Mouse (Mus musculus): ENCODE results near the gene Lnx2.

DNA sequence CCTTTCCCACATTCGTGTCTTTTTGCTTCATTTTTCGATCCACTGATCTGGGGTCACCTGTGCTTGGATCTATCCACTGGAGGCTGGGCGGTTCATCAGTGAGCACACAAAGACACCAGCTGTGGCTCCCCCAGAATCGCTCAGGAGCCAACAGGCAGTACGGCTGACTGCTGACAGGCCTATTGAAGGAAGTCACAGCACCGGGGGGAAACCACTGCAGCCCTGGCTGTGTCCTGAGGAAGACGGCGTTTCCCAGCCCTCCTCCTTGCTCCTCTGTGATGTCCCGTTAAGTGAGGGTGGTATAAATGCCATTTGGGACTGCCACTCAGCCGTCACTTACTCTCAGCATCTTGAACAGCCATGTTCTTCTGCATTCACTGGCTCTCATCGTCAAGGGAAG, 30.5 kb downstream of the Lnx2 start:
- no peak for TF ChIP-seq CTCF (IDR thresholded peaks at IDR 0.05; ENCODE audit: low read depth, low read length)
- TF ChIP-seq POLR2A (IDR thresholded peaks at IDR 0.05; ENCODE audit: extremely low read depth, insufficient read depth, low read length): no peak
